Mouse (Mus musculus) thymus, adult 2 months (tissue): ENCODE measurements at regions not wholly inside any gene's neighbourhood (a gene's known extent, or its start where the extent isn't known, plus 50 kb on each side); places are given as distances from the start of the nearest gene placed in this dataset.

Experiments
- DNase-seq: peaks from one replicate; pipeline ENCODE4 v3.0.0; 2021
- H3K27ac ChIP-seq: fragments of 200-500 bp; 2 replicates; pipeline ENCODE4 v1.5.1; 2012; ENCODE audit warnings: low read length, control low read depth; ENCODE audit not compliant: control insufficient read depth, insufficient read depth
- H3K27me3 ChIP-seq: fragments of 200-500 bp; 2 replicates; pipeline ENCODE4 v1.6.1; 2012; ENCODE audit warnings: mild to moderate bottlenecking, low read length, moderate library complexity, mixed read lengths; ENCODE audit not compliant: control insufficient read depth, insufficient read depth
- H3K36me3 ChIP-seq: fragments of 200-500 bp; 2 replicates; pipeline ENCODE4 v1.6.1; 2012; ENCODE audit warnings: mild to moderate bottlenecking, low read length, moderate library complexity; ENCODE audit not compliant: control insufficient read depth, insufficient read depth
- H3K4me1 ChIP-seq: fragments of 200-500 bp; replicated peaks from 2 replicates; pipeline ENCODE4 v1.6.1; 2012; ENCODE audit warnings: low read length; ENCODE audit not compliant: control insufficient read depth, insufficient read depth
- H3K4me3 ChIP-seq: fragments of 200-500 bp; 2 replicates; pipeline ENCODE4 v1.5.1; 2012; ENCODE audit warnings: mild to moderate bottlenecking, low read length, control low read depth, moderate library complexity; ENCODE audit not compliant: control insufficient read depth, insufficient read depth
- CTCF ChIP-seq: fragments of 200-500 bp; IDR thresholded peaks from 2 replicates; pipeline ENCODE4 v1.5.1; 2012; ENCODE audit warnings: mild to moderate bottlenecking, control low read depth, low read length, moderate library complexity, borderline replicate concordance; ENCODE audit not compliant: control insufficient read depth, poor library complexity, insufficient read depth; ENCODE audit errors: extremely low read depth
- POLR2A ChIP-seq: fragments of 200-500 bp; IDR thresholded peaks from 2 replicates; pipeline ENCODE4 v1.6.1; 2012; ENCODE audit warnings: mild to moderate bottlenecking, low read length, control low read depth, moderate library complexity; ENCODE audit not compliant: control insufficient read depth, poor library complexity, insufficient read depth; ENCODE audit errors: extremely low read depth
- WGBS: fragments of 180-500 bp; shearing (Covaris S2); methylation state at CpG from one replicate; pipeline ENCODE4 v1.1.7; 2018; 5-methylcytosine and 5-hydroxymethylcytosine counted together

DNA sequence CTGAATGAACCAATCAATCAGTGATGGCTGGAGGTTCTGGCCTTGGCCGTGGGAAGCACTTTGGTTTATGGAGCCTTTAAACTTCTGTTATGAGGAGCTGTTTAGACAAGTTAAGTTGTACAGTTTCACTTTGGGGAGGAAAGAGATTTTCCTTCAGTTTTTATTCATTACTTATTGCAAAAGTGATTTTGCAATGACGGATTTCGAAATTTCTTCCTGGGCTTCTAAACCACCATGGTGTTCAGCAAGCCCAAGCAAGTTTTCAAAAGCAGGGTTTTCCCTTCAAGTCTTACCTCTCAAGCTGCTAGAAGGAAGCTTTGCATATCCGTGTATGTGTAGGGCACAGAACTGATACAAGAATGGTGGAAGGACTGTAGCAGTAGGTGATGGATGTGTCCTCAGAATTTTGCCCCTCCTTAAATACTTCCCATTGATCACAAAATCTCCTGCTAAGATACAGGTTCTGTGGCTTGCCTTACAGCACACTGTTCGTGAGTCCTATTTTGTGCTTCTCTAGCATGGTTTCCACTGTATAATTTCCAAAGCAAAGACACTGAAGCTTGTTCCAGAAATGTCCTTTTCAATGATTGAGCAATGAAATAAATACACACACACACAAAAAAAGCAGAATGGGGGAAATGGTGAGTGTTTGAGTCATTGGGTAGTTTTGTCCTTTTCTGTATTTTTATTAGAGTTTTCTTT is 448.6 kb upstream of the Btbd3 start:
- WGBS: 86% methylated on average over 5 of the region's 5 CpGs
- no peaks in the 10 kb centered on the region for H3K36me3 ChIP-seq
- DNase-seq: no peak
- TF ChIP-seq CTCF (no peak), POLR2A (no peak)
- no peak overlapping the region for H3K4me3 ChIP-seq
- no peaks in the 10 kb centered on the region for H3K27me3 ChIP-seq
- no peaks in the 10 kb centered on the region for H3K4me1 ChIP-seq
- H3K27ac ChIP-seq: no peak overlapping the region

DNA sequence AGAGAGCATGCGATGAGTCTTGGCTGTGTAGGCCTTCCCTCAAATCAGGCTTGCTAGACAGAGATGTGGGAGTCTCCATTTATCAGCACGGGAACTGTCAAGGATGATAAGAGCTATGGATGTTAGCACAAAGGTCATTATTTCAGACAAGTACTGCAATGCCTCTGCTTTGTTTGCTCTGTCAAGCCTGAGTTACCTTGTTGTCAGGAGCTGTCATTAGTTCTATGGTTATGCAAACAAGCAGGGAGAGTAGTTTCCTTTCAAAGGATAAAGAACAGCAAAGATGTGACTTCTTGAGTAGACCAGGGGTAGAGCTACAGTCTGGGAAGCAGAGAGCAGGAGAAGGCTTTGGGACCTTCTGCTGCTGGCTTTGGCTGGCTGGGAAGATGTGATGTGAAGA is 461.5 kb upstream of the Btbd3 start:
- Histone ChIP-seq H3K4me3 (no peak overlapping the region), H3K27ac (no peak overlapping the region), H3K4me1 (no peaks in the 10 kb centered on the region), H3K27me3 (no peaks in the 10 kb centered on the region), H3K36me3 (no peaks in the 10 kb centered on the region)
- TF ChIP-seq CTCF (no peak), POLR2A (no peak)
- DNase-seq: no peak
- 90% methylated on average over 2 of the region's 2 CpGs for WGBS

DNA sequence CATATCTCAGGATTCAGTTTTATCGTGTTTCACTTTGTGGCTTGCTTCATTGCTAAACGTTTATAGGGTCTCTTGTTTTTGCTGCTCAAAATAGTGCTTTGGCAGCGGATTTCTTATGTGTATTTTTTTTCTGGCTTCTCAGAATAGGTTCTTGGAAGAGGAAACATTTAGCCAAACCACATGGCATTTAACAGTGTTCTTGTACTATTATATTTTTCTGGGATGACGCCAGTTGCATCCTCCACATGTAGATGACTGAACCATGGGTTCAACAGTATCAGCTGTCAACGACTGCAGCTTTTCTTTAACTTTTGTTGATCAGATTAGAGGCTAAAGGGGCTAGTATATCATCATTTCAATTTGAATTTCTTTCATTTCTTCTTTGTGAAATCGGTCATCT is 472.3 kb upstream of the Btbd3 start:
- DNase-seq: no peak
- H3K27ac ChIP-seq: no peak overlapping the region
- no peaks in the 10 kb centered on the region for H3K36me3 ChIP-seq
- no peaks in the 10 kb centered on the region for H3K4me1 ChIP-seq
- WGBS: 83% methylated on average over 6 of the region's 6 CpGs
- no peak overlapping the region for H3K4me3 ChIP-seq
- TF ChIP-seq POLR2A (no peak), CTCF (no peak)
- no peaks in the 10 kb centered on the region for H3K27me3 ChIP-seq

DNA sequence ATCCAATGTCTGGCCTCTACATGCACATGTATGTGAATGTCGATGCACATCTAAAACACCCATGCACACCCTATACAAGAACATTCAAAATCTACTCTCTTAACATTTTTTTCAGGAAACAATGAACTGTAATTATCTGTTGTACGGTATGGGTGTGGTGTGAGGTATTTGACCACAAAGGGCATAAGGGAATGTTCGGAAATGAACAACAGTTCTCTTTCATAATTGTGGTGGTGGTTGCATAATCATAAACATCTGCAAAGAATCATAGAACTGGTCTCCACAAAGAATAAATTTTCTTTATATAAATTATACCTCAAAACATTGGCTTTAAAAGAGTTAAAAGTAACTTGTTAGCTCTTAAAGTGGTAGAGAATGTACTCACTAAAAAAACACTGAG is 478.9 kb upstream of the Btbd3 start:
- no peak for DNase-seq
- Histone ChIP-seq H3K4me1 (no peaks in the 10 kb centered on the region), H3K4me3 (no peak overlapping the region), H3K36me3 (no peaks in the 10 kb centered on the region), H3K27me3 (no peaks in the 10 kb centered on the region), H3K27ac (no peak overlapping the region)
- no peak for TF ChIP-seq POLR2A
- TF ChIP-seq CTCF: no peak
- WGBS: 83% methylated on average over 3 of the region's 3 CpGs

DNA sequence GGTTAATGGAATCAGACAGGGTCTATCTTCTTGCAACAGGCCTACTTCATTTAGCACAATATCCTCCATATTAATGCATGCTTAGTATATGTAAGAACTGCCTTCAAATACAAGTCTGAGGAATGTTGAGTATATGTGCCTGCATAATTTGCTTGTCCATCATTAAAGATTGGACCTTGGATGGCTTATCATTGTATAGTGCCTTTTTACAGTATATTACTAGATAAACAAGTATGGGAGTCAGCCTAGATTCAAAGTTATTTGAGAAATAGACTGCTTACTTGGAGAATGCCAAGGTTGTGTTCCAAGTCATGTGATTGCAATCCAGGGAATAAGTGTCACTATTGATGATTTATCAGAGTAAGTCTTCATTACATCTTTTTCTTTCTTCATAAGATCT is 491.6 kb upstream of the Btbd3 start:
- DNase-seq: no peak
- H3K36me3 ChIP-seq: no peaks in the 10 kb centered on the region
- no peaks in the 10 kb centered on the region for H3K4me1 ChIP-seq
- no peak overlapping the region for H3K4me3 ChIP-seq
- TF ChIP-seq CTCF (no peak), POLR2A (no peak)
- H3K27me3 ChIP-seq: no peaks in the 10 kb centered on the region
- no peak overlapping the region for H3K27ac ChIP-seq

DNA sequence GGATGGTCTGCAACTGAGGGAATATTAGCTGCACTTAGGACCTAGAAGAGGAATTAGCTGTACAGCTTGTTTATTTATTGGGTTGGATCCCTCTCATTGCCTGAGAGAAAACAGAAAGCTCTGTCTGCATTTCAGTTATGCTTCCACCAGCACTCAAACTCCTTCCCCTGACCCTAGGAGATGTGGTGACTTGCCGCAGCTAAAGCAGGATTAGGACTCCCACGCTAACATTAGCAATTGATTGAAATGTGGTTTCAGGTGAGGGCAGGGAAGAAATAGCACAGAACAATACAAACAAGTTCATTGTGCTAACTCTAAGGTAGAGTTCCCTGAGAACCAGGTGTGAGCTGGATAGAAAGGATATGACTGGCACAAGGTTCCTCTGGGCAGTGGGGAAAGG is 496.9 kb upstream of the Btbd3 start:
- Histone ChIP-seq H3K27me3 (no peaks in the 10 kb centered on the region), H3K4me1 (no peaks in the 10 kb centered on the region), H3K27ac (no peak overlapping the region), H3K4me3 (no peak overlapping the region), H3K36me3 (no peaks in the 10 kb centered on the region)
- DNase-seq: no peak
- WGBS: 83% methylated on average over 2 of the region's 2 CpGs
- TF ChIP-seq CTCF: no peak
- TF ChIP-seq POLR2A: no peak

DNA sequence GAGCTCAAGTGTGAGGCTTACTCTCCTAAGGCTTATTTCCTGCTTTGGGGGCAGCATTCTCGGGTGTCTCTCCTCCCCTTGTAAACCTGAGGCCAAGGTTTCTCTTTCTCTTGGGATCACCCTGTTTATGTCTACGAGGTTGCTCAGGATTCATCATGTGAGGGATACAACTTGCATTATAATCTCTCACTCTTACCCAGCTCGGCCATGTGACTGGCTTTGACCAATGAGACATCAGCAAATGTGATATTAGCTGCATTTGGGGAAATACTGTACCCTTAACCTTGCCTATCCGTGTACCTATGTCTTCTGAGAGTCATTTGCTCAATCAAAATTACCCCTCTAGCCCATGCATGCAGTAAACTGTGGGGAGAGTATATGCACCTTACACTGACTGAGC is 498.0 kb upstream of the Btbd3 start:
- no peak for TF ChIP-seq CTCF
- TF ChIP-seq POLR2A: no peak
- no peak overlapping the region for H3K4me3 ChIP-seq
- no peaks in the 10 kb centered on the region for H3K36me3 ChIP-seq
- H3K4me1 ChIP-seq: no peaks in the 10 kb centered on the region
- DNase-seq: no peak
- H3K27me3 ChIP-seq: no peaks in the 10 kb centered on the region
- H3K27ac ChIP-seq: no peak overlapping the region
- 62% methylated on average over 4 of the region's 4 CpGs for WGBS
